ENCODE assay signal across 7 mouse cellular contexts in genomic region chr12:74516527-74516926, GRCm38 (mm10).
DNase-seq lines count a peak whose midpoint lies in the region; ATAC-seq and TF ChIP-seq lines count a peak whose summit lies in the region.

No protein-coding gene starts in this region.

- H3K4me2 ChIP-seq in limb, embryonic 13.5 days (replicated peaks) = no peak overlapping the region

- 0 out of 2 replicates have a peak, but pooled peaks have one; percentile 66 for ATAC-seq in limb, embryonic 13.5 days (ENCODE audit: low FRiP score, low read depth)
- ATAC-seq in megakaryocyte-erythroid progenitor cell, adult 5-6 weeks (replicated peaks; ENCODE audit: low FRiP score, low TSS enrichment, poor library complexity, severe bottlenecking) = no peak

- H3K27ac ChIP-seq in limb, embryonic 13.5 days = no peak overlapping the region
- H3K27ac ChIP-seq in limb, embryonic 10.5 days = no peak overlapping the region
- H3K27ac ChIP-seq in left cerebral cortex, adult 2 months = no peak overlapping the region

- H3K4me1 ChIP-seq in limb, embryonic 13.5 days = peaks cover 10% of the 10 kb centered on the region; the same call in 1 of the 2 replicates
- H3K4me1 ChIP-seq in limb, embryonic 10.5 days = no peaks in the 10 kb centered on the region

- H3K36me3 ChIP-seq in limb, embryonic 13.5 days = no peaks in the 10 kb centered on the region
- H3K36me3 ChIP-seq in limb, embryonic 10.5 days = no peaks in the 10 kb centered on the region

- H3K9me3 ChIP-seq in limb, embryonic 13.5 days = no peaks in the 10 kb centered on the region
- no peaks in the 10 kb centered on the region for H3K9me3 ChIP-seq in limb, embryonic 10.5 days (replicated peaks)

- no peak overlapping the region for H3K4me3 ChIP-seq in limb, embryonic 13.5 days
- no peak overlapping the region for H3K4me3 ChIP-seq in limb, embryonic 10.5 days
- H3K4me3 ChIP-seq in left cerebral cortex, adult 2 months = no peak overlapping the region

- no peak for TF ChIP-seq CTCF in left cerebral cortex, adult 2 months (IDR thresholded peaks at IDR 0.05)

- intact Hi-C loops in gastrocnemius, postnatal 14 days (cut with DNase I; ENCODE audit: low total_unique reads) = no loop called here
- intact Hi-C loops in left cerebral cortex, adult 2 months (cut with DNase I) = no loop called here

- DNase-seq in limb, embryonic 10.5 days (ENCODE audit: low spot score) = no peak
- DNase-seq in gastrocnemius, postnatal 14 days = peak; percentile 44
- DNase-seq in left cerebral cortex, adult 2 months (ENCODE audit: extremely low spot score in 1 of 2, low spot score in 2 of 2) = peak; percentile 26 to 35
- peak; percentile 33 for DNase-seq in right cerebral cortex, postnatal 25 days
- DNase-seq in yolk sac, embryonic 10.5 days (ENCODE audit: low spot score) = no peak

- WGBS in limb, embryonic 13.5 days = 64% methylated on average over 3 of the region's 3 CpGs
- WGBS in limb, embryonic 10.5 days = 71% methylated on average over 3 of the region's 3 CpGs

- H3K9ac ChIP-seq in limb, embryonic 13.5 days = no peak overlapping the region

- no peaks in the 10 kb centered on the region for H3K27me3 ChIP-seq in limb, embryonic 13.5 days
- no peaks in the 10 kb centered on the region for H3K27me3 ChIP-seq in limb, embryonic 10.5 days (ENCODE audit: low read depth, poor library complexity, severe bottlenecking)

Comparison
In these comparisons a context has a peak if more than half of its experiments do, and no peak if none do; other contexts are left out.
1. DNase-seq: peak in gastrocnemius, postnatal 14 days (single experiment), left cerebral cortex, adult 2 months (2 of 2) and right cerebral cortex, postnatal 25 days (single experiment); none in limb, embryonic 10.5 days (single experiment) and yolk sac, embryonic 10.5 days (single experiment).